Mouse (Mus musculus) embryonic facial prominence, embryonic 12.5 days (tissue): Measurements from ENCODE around the gene Tubb4b. TPM values are rescaled to one million over a fixed set of nuclear protein-coding genes. Genes with fewer than 3 reads are reported as not detected.

Experiments
- ATAC-seq: fragments of 200-750 bp; cut with Nextera tagmentation; 2 replicates; pipeline ENCODE4 v1.8.0; 2017; ENCODE audit not compliant: insufficient number of reproducible peaks, insufficient read depth, low FRiP score, low TSS enrichment
- H3K27ac ChIP-seq: fragments of 300-500 bp; sonication (generic); 2 replicates; pipeline ENCODE4 v1.5.1; 2016; ENCODE audit warnings: mild to moderate bottlenecking
- H3K27me3 ChIP-seq: fragments of 300-500 bp; sonication (generic); 2 replicates; pipeline ENCODE4 v1.6.1; 2016; ENCODE audit warnings: mild to moderate bottlenecking, moderate library complexity
- H3K36me3 ChIP-seq: fragments of 300-500 bp; sonication (generic); 2 replicates; pipeline ENCODE4 v1.6.1; 2016; ENCODE audit warnings: mild to moderate bottlenecking
- H3K4me1 ChIP-seq: fragments of 300-500 bp; sonication (generic); 2 replicates; pipeline ENCODE4 v1.6.1; 2016
- H3K4me2 ChIP-seq: fragments of 300-500 bp; sonication (generic); replicated peaks from 2 replicates; pipeline ENCODE4 v1.6.1; 2016; ENCODE audit warnings: mild to moderate bottlenecking, moderate library complexity
- H3K4me3 ChIP-seq: fragments of 300-500 bp; sonication (generic); 2 replicates; pipeline ENCODE4 v1.5.1; 2016; ENCODE audit warnings: mild to moderate bottlenecking
- H3K9ac ChIP-seq: fragments of 300-500 bp; sonication (generic); 2 replicates; pipeline ENCODE4 v1.6.1; 2016; ENCODE audit warnings: mild to moderate bottlenecking, moderate library complexity
- H3K9me3 ChIP-seq: fragments of 300-500 bp; sonication (generic); 2 replicates; pipeline ENCODE4 v1.6.1; 2016; ENCODE audit warnings: mild to moderate bottlenecking, moderate library complexity
- WGBS: fragments of 180-500 bp; shearing (Covaris S2); methylation state at CpG from one replicate; pipeline ENCODE4 v1.1.7; 2016; 5-methylcytosine and 5-hydroxymethylcytosine counted together
- polyA plus RNA-seq: library from polyadenylated mRNA; unstranded; fragments of >200 nt; fragmentation: Nextera tagmentation; extraction: Ambion mirVana; gene quantifications from 2 replicates; pipeline ENCODE4 v1.2.1, GENCODE M21; 2016

The Tubb4b gene
- polyA plus RNA-seq, 1 experiment from 2014 or later: 443 TPM

GRCm38 (mm10) chr2:25218445-25218844, 6.1 kb downstream of the Tubb4b start, which contains the start of gene Fam166a:
Gene Fam166a (plus strand): TSS chr2:25218745.
- Histone ChIP-seq H3K4me2 (no peak within 1 kb of the TSS), H3K4me1 (peaks cover 4% of the 10 kb centered on the region), H3K4me3 (no peak within 1 kb of the TSS), H3K36me3 (peaks cover 10% of the 10 kb centered on the region; the same call in 1 of the 2 replicates), H3K9me3 (no peaks in the 10 kb centered on the region), H3K9ac (no peak within 1 kb of the TSS), H3K27ac (no peak within 1 kb of the TSS), H3K27me3 (no peaks in the 10 kb centered on the region)
- no peak for ATAC-seq

- Histone ChIP-seq H3K36me3 (peaks cover 10% of the 10 kb centered on the region; the same call in 1 of the 2 replicates), H3K27me3 (no peaks in the 10 kb centered on the region), H3K4me2 (no peak overlapping the region), H3K4me1 (no peaks in the 10 kb centered on the region), H3K27ac (no peak overlapping the region), H3K9me3 (no peaks in the 10 kb centered on the region), H3K4me3 (no peak overlapping the region), H3K9ac (no peak overlapping the region)
- WGBS: 59% methylated on average over 2 of the region's 2 CpGs
- no peak for ATAC-seq
Observed at GRCm38 (mm10) chr2:25217666-25218065, 6.8 kb downstream of the Tubb4b start.

- WGBS: 76% methylated on average over 3 of the region's 3 CpGs
- Histone ChIP-seq H3K4me1 (peaks cover 11% of the 10 kb centered on the region), H3K27ac (no peak within 1 kb of the TSS), H3K9ac (no peak within 1 kb of the TSS), H3K4me2 (no peak within 1 kb of the TSS), H3K4me3 (no peak within 1 kb of the TSS), H3K27me3 (no peaks in the 10 kb centered on the region), H3K9me3 (no peaks in the 10 kb centered on the region), H3K36me3 (no peaks in the 10 kb centered on the region)
- ATAC-seq: no peak
Observed at GRCm38 (mm10) chr2:25214444-25214843, 10.1 kb downstream of the Tubb4b start, which contains the start of gene Stpg3. Gene Stpg3 (minus strand): TSS chr2:25214637.

GRCm38 (mm10) chr2:25213266-25213865, 11.1 kb downstream of the Tubb4b start:
- H3K27ac ChIP-seq: no peak overlapping the region
- no peak for ATAC-seq
- no peak overlapping the region for H3K4me2 ChIP-seq
- H3K4me1 ChIP-seq: peaks cover 11% of the 10 kb centered on the region
- no peaks in the 10 kb centered on the region for H3K27me3 ChIP-seq
- H3K36me3 ChIP-seq: no peaks in the 10 kb centered on the region
- H3K9ac ChIP-seq: no peak overlapping the region
- no peaks in the 10 kb centered on the region for H3K9me3 ChIP-seq
- WGBS: 59% methylated on average over 23 of the region's 23 CpGs
- no peak overlapping the region for H3K4me3 ChIP-seq

- Histone ChIP-seq H3K4me1 (peaks cover 11% of the 10 kb centered on the region), H3K4me3 (peak within 1 kb of the TSS; percentile 86), H3K36me3 (peaks cover 18% of the 10 kb centered on the region), H3K27me3 (no peaks in the 10 kb centered on the region), H3K9me3 (no peaks in the 10 kb centered on the region), H3K4me2 (peak within 1 kb of the TSS; percentile 92), H3K27ac (peak within 1 kb of the TSS; percentile 87), H3K9ac (peak within 1 kb of the TSS; percentile 85)
- under 1% methylated on average over 44 of the region's 44 CpGs for WGBS
- ATAC-seq: peak; percentile 81
Observed at GRCm38 (mm10) chr2:25211121-25211670, 13.3 kb downstream of the Tubb4b start, which contains the start of gene Nelfb. Gene Nelfb (minus strand): TSS chr2:25211489.

GRCm38 (mm10) chr2:25210686-25211085, 13.8 kb downstream of the Tubb4b start:
- H3K4me1 ChIP-seq: peaks cover 11% of the 10 kb centered on the region
- peak overlapping the region; percentile 85 for H3K9ac ChIP-seq
- under 1% methylated on average over 24 of the region's 24 CpGs for WGBS
- peaks cover 23% of the 10 kb centered on the region for H3K36me3 ChIP-seq
- no peaks in the 10 kb centered on the region for H3K27me3 ChIP-seq
- peak overlapping the region; percentile 92 for H3K4me2 ChIP-seq
- no peaks in the 10 kb centered on the region for H3K9me3 ChIP-seq
- peak overlapping the region; percentile 86 for H3K4me3 ChIP-seq
- peak; percentile 17; the same call in 1 of the 2 replicates for ATAC-seq
- H3K27ac ChIP-seq: peak overlapping the region; percentile 87

- H3K36me3 ChIP-seq: peaks cover 52% of the 10 kb centered on the region
- H3K4me2 ChIP-seq: no peak overlapping the region
- no peak overlapping the region for H3K4me3 ChIP-seq
- peaks cover 11% of the 10 kb centered on the region for H3K4me1 ChIP-seq
- 74% methylated on average over 1 of the region's 1 CpGs for WGBS
- no peaks in the 10 kb centered on the region for H3K27me3 ChIP-seq
- H3K9me3 ChIP-seq: no peaks in the 10 kb centered on the region
- no peak for ATAC-seq
- no peak overlapping the region for H3K9ac ChIP-seq
- H3K27ac ChIP-seq: no peak overlapping the region
Observed at GRCm38 (mm10) chr2:25207593-25207992, 16.9 kb downstream of the Tubb4b start.

GRCm38 (mm10) chr2:25203631-25204214, 20.8 kb downstream of the Tubb4b start:
- WGBS: 65% methylated on average over 4 of the region's 4 CpGs
- peaks cover 88% of the 10 kb centered on the region for H3K36me3 ChIP-seq
- no peak for ATAC-seq

GRCm38 (mm10) chr2:25200631-25201030, 23.9 kb downstream of the Tubb4b start:
- Histone ChIP-seq H3K27me3 (peaks cover 19% of the 10 kb centered on the region), H3K4me1 (peaks cover 10% of the 10 kb centered on the region; the same call in 1 of the 2 replicates), H3K36me3 (peaks cover 65% of the 10 kb centered on the region), H3K4me3 (no peak overlapping the region), H3K27ac (no peak overlapping the region), H3K9ac (no peak overlapping the region), H3K4me2 (no peak overlapping the region), H3K9me3 (no peaks in the 10 kb centered on the region)
- ATAC-seq: no peak
- 87% methylated on average over 2 of the region's 2 CpGs for WGBS

More at GRCm38 (mm10) chr2:25203631-25204214, 20.8 kb downstream of the Tubb4b start:
- no peak overlapping the region for H3K9ac ChIP-seq
- H3K9me3 ChIP-seq: no peaks in the 10 kb centered on the region
- H3K4me1 ChIP-seq: no peaks in the 10 kb centered on the region
- H3K4me3 ChIP-seq: no peak overlapping the region
- no peak overlapping the region for H3K4me2 ChIP-seq
- no peak overlapping the region for H3K27ac ChIP-seq
- H3K27me3 ChIP-seq: no peaks in the 10 kb centered on the region

- H3K27me3 ChIP-seq: peaks cover 39% of the 10 kb centered on the region
- peaks cover 40% of the 10 kb centered on the region for H3K36me3 ChIP-seq
Observed at GRCm38 (mm10) chr2:25197946-25198345, 26.6 kb downstream of the Tubb4b start.

GRCm38 (mm10) chr2:25197191-25197590, 27.3 kb downstream of the Tubb4b start:
- H3K9me3 ChIP-seq: no peaks in the 10 kb centered on the region
- H3K4me2 ChIP-seq: no peak overlapping the region; the same call in 1 of the 2 replicates
- H3K27me3 ChIP-seq: peaks cover 39% of the 10 kb centered on the region
- no peak overlapping the region for H3K9ac ChIP-seq
- H3K36me3 ChIP-seq: peaks cover 32% of the 10 kb centered on the region
- H3K27ac ChIP-seq: no peak overlapping the region
- WGBS: 26% methylated on average over 2 of the region's 2 CpGs
- no peak for ATAC-seq
- H3K4me1 ChIP-seq: peaks cover 16% of the 10 kb centered on the region
- no peak overlapping the region for H3K4me3 ChIP-seq

More at GRCm38 (mm10) chr2:25197946-25198345, 26.6 kb downstream of the Tubb4b start:
- Histone ChIP-seq H3K9me3 (no peaks in the 10 kb centered on the region), H3K27ac (no peak overlapping the region), H3K4me1 (peaks cover 16% of the 10 kb centered on the region), H3K4me3 (no peak overlapping the region), H3K4me2 (no peak overlapping the region), H3K9ac (no peak overlapping the region)
- no peak for ATAC-seq
